Comparison of ENCODE assay signal across 8 mouse cellular contexts in genomic region chr5:24266344-24267295, GRCm38 (mm10).
A peak's percentile ranks its signal among the peaks of the same experiment; 100 is the strongest.
DNase-seq lines count a peak whose midpoint lies in the region; ATAC-seq and TF ChIP-seq lines count a peak whose summit lies in the region.

No protein-coding gene starts in this region.

- peaks cover 46% of the 10 kb centered on the region for H3K4me1 ChIP-seq in E14TG2a.4 (replicated peaks; ENCODE audit: low read depth, low read length)
- peaks cover 12% of the 10 kb centered on the region for H3K4me1 ChIP-seq in forebrain, embryonic 12.5 days
- H3K4me1 ChIP-seq in heart, postnatal 0 days (ENCODE audit: control insufficient read depth, insufficient read depth) = peaks cover 9% of the 10 kb centered on the region
- H3K4me1 ChIP-seq in liver, embryonic 16.5 days (ENCODE audit: control insufficient read depth, low read depth, low read length) = no peaks in the 10 kb centered on the region
- peaks cover 15% of the 10 kb centered on the region for H3K4me1 ChIP-seq in neural tube, embryonic 13.5 days (replicated peaks)
- peaks cover 5% of the 10 kb centered on the region for H3K4me1 ChIP-seq in testis, adult 2 months (ENCODE audit: control insufficient read depth, insufficient read depth, low read length)

- TF ChIP-seq EP300 in heart, postnatal 0 days (IDR thresholded peaks at IDR 0.05; ENCODE audit: low read depth) = 0 out of 2 replicates have a peak, but pooled peaks have one; percentile 53

- no peak overlapping the region for H3K27ac ChIP-seq in forebrain, embryonic 12.5 days
- H3K27ac ChIP-seq in heart, postnatal 0 days (ENCODE audit: low read depth) = peak overlapping the region; percentile 83
- H3K27ac ChIP-seq in liver, embryonic 16.5 days (ENCODE audit: low read length) = no peak overlapping the region
- H3K27ac ChIP-seq in neural tube, embryonic 13.5 days (replicated peaks) = peak overlapping the region; percentile 15; the same call in 1 of the 2 replicates
- H3K27ac ChIP-seq in testis, adult 2 months (ENCODE audit: control insufficient read depth, insufficient read depth, low read depth, low read length) = no peak overlapping the region

- peak overlapping the region; percentile 67 for H3K4me3 ChIP-seq in E14TG2a.4 (replicated peaks; ENCODE audit: low read length)
- no peak overlapping the region for H3K4me3 ChIP-seq in forebrain, embryonic 12.5 days (replicated peaks)
- H3K4me3 ChIP-seq in heart, postnatal 0 days (ENCODE audit: low read depth, low read length) = peak overlapping the region; percentile 21
- peak overlapping the region; percentile 18 for H3K4me3 ChIP-seq in liver, embryonic 16.5 days (ENCODE audit: low read depth, low read length)
- H3K4me3 ChIP-seq in neural tube, embryonic 13.5 days = 0 out of 2 replicates have a peak overlapping the region, but pooled peaks have one; percentile 4
- H3K4me3 ChIP-seq in testis, adult 2 months (ENCODE audit: control insufficient read depth, low read depth, low read length) = no peak overlapping the region

- no peaks in the 10 kb centered on the region for H3K9me3 ChIP-seq in E14TG2a.4 (ENCODE audit: low read length)
- no peaks in the 10 kb centered on the region for H3K9me3 ChIP-seq in forebrain, embryonic 12.5 days
- no peaks in the 10 kb centered on the region for H3K9me3 ChIP-seq in heart, postnatal 0 days (replicated peaks; ENCODE audit: control insufficient read depth, low read length)
- no peaks in the 10 kb centered on the region for H3K9me3 ChIP-seq in liver, embryonic 16.5 days (replicated peaks; ENCODE audit: control insufficient read depth, low read length)
- H3K9me3 ChIP-seq in neural tube, embryonic 13.5 days = no peaks in the 10 kb centered on the region

- peak overlapping the region; percentile 36 for H3K4me2 ChIP-seq in forebrain, embryonic 12.5 days
- peak overlapping the region; percentile 54 for H3K4me2 ChIP-seq in heart, postnatal 0 days (ENCODE audit: low read depth, low read length)
- peak overlapping the region; percentile 49 for H3K4me2 ChIP-seq in liver, embryonic 16.5 days (ENCODE audit: low read depth, low read length)
- H3K4me2 ChIP-seq in neural tube, embryonic 13.5 days = peak overlapping the region; percentile 45

- ATAC-seq in forebrain, embryonic 12.5 days (ENCODE audit: low FRiP score) = peak; percentile 72
- ATAC-seq in heart, postnatal 0 days (ENCODE audit: insufficient read depth, low read depth) = peak; percentile 90
- ATAC-seq in liver, embryonic 16.5 days (ENCODE audit: low read depth) = peak; percentile 54
- ATAC-seq in neural tube, embryonic 13.5 days (ENCODE audit: low read depth) = peak; percentile 82

- H3K9ac ChIP-seq in forebrain, embryonic 12.5 days = peak overlapping the region; percentile 18; the same call in 1 of the 2 replicates
- H3K9ac ChIP-seq in heart, postnatal 0 days (replicated peaks; ENCODE audit: low read depth, low read length) = no peak overlapping the region
- no peak overlapping the region for H3K9ac ChIP-seq in liver, embryonic 16.5 days (ENCODE audit: low read depth, low read length)
- H3K9ac ChIP-seq in neural tube, embryonic 13.5 days = peak overlapping the region; percentile 43; the same call in 1 of the 2 replicates

- TF ChIP-seq POLR2A in testis, adult 2 months (IDR thresholded peaks at IDR 0.05; ENCODE audit: control insufficient read depth, low read depth, low read length) = no peak

- DNase-seq in c-Kit-positive CD71-positive TER-119-negative erythroid progenitor cells, embryonic 14.5 days (ENCODE audit: low read depth) = peak; percentile 73
- DNase-seq in heart, postnatal 0 days (ENCODE audit: low spot score) = peak; percentile 93
- DNase-seq in kidney, postnatal 4 days = peak; percentile 88 to 92

- TF ChIP-seq CTCF in E14TG2a.4 (conservative IDR thresholded peaks at IDR 0.05; ENCODE audit: low read length) = peak; percentile 88
- peak; percentile 91 for TF ChIP-seq CTCF in heart, postnatal 0 days (IDR thresholded peaks at IDR 0.05; ENCODE audit: low read depth)
- TF ChIP-seq CTCF in testis, adult 2 months (IDR thresholded peaks at IDR 0.05; ENCODE audit: control insufficient read depth, insufficient read depth, insufficient replicate concordance, low read depth, low read length) = peak; percentile 88; the same call in 1 of the 2 replicates

- H3K36me3 ChIP-seq in E14TG2a.4 (ENCODE audit: insufficient read depth, low read length) = no peaks in the 10 kb centered on the region
- no peaks in the 10 kb centered on the region for H3K36me3 ChIP-seq in forebrain, embryonic 12.5 days (replicated peaks)
- H3K36me3 ChIP-seq in heart, postnatal 0 days (replicated peaks; ENCODE audit: control insufficient read depth, insufficient read depth, low read length) = no peaks in the 10 kb centered on the region
- no peaks in the 10 kb centered on the region for H3K36me3 ChIP-seq in liver, embryonic 16.5 days (ENCODE audit: control insufficient read depth, insufficient read depth)
- no peaks in the 10 kb centered on the region for H3K36me3 ChIP-seq in neural tube, embryonic 13.5 days
- H3K36me3 ChIP-seq in testis, adult 2 months (ENCODE audit: control insufficient read depth, insufficient read depth, low read length) = no peaks in the 10 kb centered on the region

- WGBS in forebrain, embryonic 12.5 days = 25% methylated on average over 16 of the region's 16 CpGs
- WGBS in heart, postnatal 0 days = 2% methylated on average over 16 of the region's 16 CpGs
- 3% methylated on average over 16 of the region's 16 CpGs for WGBS in liver, embryonic 16.5 days (ENCODE audit: insufficient replicate concordance)
- 16% methylated on average over 16 of the region's 16 CpGs for WGBS in neural tube, embryonic 13.5 days

- H3K27me3 ChIP-seq in E14TG2a.4 (ENCODE audit: insufficient read depth, low read length) = no peaks in the 10 kb centered on the region
- no peaks in the 10 kb centered on the region; the same call in 1 of the 2 replicates for H3K27me3 ChIP-seq in forebrain, embryonic 12.5 days
- H3K27me3 ChIP-seq in heart, postnatal 0 days (ENCODE audit: control insufficient read depth, insufficient read depth, low read length) = no peaks in the 10 kb centered on the region
- H3K27me3 ChIP-seq in liver, embryonic 16.5 days (ENCODE audit: control insufficient read depth, insufficient read depth, low read depth, low read length) = no peaks in the 10 kb centered on the region
- H3K27me3 ChIP-seq in neural tube, embryonic 13.5 days = no peaks in the 10 kb centered on the region
- no peaks in the 10 kb centered on the region for H3K27me3 ChIP-seq in testis, adult 2 months (ENCODE audit: control insufficient read depth, insufficient read depth, low read length)

Comparison
In these comparisons a context has a peak if more than half of its experiments do, and no peak if none do; other contexts are left out.
1. H3K4me3 ChIP-seq: peak in E14TG2a.4 (single experiment), heart, postnatal 0 days (single experiment), liver, embryonic 16.5 days (single experiment) and neural tube, embryonic 13.5 days (single experiment); none in forebrain, embryonic 12.5 days (single experiment) and testis, adult 2 months (single experiment).
2. H3K27ac ChIP-seq: peak in heart, postnatal 0 days (single experiment) and neural tube, embryonic 13.5 days (single experiment); none in forebrain, embryonic 12.5 days (single experiment), liver, embryonic 16.5 days (single experiment) and testis, adult 2 months (single experiment).
3. H3K9ac ChIP-seq: peak in forebrain, embryonic 12.5 days (single experiment) and neural tube, embryonic 13.5 days (single experiment); none in heart, postnatal 0 days (single experiment) and liver, embryonic 16.5 days (single experiment).
4. Peak in every context shown above with its lines, with median percentiles within 50 percentile points of each other: CTCF ChIP-seq, DNase-seq, ATAC-seq and H3K4me2 ChIP-seq.